Mouse (Mus musculus) left cerebral cortex, adult 18-20 months (tissue): Measurements from ENCODE around the gene Ebf4. TPM values are rescaled to one million over a fixed set of nuclear protein-coding genes. Genes with fewer than 3 reads are reported as not detected.
"Not testable (repeated sequence)": the region's sequence is repeated elsewhere in the genome, so short reads cannot be mapped to it uniquely, and the experiment has no call there.

Source experiments
- DNase-seq, 2 experiments: peaks; one replicate each; pipeline ENCODE4 v3.0.0; 2021 to 2022; ENCODE audit warnings: low spot score in 2 of 2, mixed read lengths in 1 of 2
- total RNA-seq, 2 experiments: library from RNA; stranded (reverse); gene quantifications; 2 replicates each; pipeline ENCODE4 v1.2.3; 2021

The Ebf4 gene
- total RNA-seq, 2 experiments from 2014 or later: 7.4 to 8.2 TPM

DNA sequence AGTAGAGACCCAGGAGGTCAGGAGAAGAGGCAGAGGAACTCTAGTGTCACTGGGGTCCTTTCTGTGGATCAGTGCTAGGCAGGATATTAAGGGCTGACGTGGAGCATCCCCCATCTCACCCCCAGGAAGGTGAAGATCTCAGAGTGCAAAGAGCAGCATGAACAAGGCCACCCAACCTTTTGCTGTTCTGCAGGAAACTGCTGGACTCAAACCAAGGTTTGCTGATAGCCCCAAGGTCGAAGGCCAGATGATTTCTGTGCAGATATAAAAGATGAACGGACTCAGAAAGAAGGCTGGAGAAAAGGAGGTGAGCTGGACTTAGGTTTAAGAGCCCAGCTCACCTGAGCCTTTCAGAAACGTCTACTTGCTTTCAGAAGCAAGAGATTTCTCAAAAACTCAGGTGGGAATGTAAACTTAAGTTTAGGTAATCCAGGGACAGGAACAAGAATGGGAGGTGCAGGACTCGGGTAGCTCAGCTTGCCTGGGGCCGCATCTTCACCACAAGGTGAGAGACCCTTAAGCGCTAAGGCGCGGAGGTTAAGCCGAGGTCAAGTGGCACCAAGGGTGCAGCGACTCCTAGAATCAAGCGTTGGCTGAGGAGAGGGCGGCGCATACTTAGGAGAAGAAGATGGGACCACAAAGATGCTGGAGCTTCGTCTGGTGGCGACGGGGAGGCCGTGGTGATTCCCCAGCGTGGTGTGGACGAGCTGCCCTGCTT, 592 bp upstream of the Ebf4 start:
- no peak for DNase-seq

DNA sequence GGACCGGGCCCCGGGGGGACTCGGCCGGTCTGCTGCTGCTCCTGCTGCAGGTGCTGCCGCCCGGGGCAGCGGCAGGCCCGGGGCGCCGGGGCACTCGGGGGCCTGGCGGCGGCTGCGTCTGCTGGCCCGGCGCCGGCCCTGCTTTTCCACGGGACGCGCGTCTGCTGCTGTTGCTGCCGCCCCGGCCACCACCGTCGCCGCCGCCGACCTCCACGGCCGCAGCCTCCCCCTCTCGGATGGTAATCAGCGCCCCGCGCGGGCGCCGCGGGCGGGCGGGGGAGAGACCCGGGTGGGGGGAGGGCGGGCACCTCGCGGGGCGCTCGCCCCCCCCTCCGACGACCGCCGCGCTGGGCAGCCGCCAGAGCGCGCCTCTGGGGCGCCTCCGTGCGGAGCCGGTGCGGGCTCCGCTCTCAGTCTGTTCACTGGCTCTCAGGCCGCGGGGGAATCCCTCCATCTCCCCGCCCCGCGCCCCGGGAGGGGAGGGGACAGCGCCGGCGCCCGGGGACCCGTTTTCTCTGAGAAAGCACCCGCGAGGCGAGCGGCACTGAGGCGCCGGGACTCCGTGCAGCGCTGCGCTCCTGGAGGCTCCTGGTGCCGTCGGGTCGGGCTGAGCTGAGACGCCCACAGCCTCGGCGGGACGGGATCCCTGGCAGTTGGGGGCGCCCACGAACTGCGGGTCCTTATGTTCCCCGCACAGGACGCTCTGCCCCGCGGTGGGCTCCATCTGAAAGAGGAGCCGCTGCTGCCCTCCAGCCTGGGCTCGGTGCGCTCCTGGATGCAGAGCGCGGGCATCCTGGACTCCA, 563 bp downstream of the Ebf4 start:
- DNase-seq: peak; percentile 15 to 35

DNA sequence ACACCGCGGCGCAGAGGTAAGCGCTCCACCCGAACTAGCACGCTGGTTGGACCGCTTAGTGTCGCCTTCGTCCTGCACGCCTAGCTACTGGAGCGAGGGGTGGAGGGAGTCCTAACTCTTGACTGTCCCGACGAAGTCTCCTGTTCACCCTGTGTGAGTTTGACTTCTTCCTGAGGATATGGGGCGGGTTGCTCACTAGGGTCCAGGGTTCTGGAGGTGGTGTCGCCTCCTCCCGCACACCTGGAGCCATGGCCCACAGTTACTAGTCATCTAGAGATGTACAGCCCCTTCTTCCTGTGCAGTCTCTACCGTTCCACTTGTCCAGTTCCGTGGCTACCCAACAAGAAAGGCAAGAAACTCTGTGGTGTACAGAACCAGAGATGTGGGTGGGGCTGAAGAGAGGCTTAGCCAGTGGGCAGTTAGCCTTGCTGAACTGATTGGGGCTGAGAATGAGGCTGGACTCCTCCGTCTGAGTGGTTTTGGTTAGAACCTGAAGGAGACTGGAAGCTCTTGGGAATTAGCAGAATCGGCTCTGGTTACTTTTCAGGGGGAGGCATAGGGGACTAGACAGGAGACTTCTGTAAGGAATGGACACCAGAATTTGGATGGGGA, 1.3 kb downstream of the Ebf4 start:
- DNase-seq: no peak

DNA sequence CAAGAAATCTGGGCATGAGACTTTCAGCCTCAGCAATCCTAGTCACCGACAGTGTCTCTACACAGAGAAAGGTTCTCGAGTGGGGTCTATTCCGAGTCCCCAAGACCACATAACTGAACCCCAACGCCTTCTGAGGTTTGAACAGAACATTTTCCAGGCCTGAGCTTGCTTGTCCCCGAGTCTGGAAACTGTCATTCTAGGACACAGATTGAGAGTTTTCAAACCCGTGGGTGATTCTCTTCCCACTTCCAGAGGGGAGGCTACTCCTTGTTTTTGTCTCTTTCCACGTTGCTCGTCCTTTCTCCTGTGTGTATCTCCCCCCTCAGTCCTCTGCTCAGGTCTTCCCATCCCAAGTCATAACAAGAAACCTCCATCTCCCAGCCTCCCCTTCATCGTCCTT, 2.6 kb downstream of the Ebf4 start:
- no peak for DNase-seq

DNA sequence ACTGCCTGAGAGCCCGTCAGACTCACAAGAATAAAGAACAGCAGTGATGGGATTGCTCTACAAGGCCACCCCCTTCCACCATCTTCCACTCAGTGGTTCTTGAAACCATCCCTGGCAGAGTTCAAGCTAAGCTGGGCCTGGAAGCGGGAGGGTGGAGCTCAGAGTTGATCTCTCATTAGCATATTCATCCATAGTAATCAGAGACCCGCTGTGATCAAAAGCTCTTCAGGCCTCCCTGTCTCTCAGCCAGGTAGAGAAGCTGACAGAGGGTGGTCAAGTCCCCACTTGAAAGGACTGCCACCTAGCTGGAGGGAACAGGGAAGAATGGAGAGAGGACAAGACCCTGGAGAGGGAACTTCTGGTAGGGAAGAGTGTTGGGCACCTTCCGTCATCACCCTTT, 8.0 kb downstream of the Ebf4 start:
- DNase-seq: no peak

DNA sequence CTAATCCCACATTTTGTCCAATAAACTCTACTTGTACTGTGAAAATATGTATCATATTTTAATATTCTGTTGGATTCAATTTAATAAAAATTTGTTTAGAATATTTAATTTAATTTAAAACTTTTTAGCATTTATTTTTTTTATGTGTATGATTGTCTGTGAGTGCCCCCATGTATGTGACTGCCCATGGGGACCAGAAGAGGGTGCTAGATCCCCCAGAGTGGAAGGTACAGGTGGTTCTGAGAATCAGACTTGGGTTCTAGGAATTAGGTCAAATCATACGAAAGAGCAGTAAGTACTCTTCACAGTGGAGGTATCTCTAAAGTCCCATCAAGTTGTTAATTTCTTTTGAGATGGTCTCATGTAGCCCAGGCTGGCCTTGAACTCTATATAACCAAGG, 32.1 kb downstream of the Ebf4 start:
- no peak for DNase-seq

DNA sequence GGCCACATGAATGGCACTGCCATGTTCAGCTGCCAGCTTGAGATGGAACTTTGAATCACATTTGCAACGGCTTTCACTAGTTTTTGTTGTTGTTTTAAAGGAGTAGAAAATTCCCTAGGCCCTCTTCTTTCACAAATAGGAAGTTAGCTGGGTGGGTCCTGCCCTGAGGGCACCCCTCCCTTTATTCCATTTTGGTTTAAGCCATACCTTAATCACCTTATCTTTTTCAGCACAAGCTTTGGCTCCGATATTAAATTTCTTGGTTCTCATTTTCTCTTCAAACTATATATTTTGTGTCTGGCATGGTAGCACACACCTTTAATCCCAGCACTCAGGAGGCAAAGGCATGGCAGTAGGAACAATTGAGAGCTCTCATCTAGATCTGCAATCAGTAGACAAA, 34.5 kb downstream of the Ebf4 start:
- no peak for DNase-seq

DNA sequence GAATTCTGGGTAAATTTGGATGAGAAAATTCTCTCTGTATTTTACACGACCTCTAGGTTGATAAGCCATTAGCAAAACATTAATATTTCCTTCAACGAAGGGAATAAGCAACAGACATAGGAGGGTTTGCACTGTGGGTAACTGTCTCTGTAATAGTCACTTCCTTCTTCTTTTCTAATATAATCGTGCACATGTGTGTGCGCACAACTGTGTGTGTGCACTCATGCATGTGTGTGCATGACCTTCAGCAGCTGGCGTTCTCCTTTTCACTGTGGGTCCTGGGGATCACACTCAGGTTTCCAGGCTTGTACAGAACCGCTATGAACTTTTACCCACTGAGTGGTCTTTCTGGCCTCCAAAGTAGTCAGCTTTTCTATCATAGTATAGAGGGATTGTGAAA, 40.1 kb downstream of the Ebf4 start:
- no peak for DNase-seq

DNA sequence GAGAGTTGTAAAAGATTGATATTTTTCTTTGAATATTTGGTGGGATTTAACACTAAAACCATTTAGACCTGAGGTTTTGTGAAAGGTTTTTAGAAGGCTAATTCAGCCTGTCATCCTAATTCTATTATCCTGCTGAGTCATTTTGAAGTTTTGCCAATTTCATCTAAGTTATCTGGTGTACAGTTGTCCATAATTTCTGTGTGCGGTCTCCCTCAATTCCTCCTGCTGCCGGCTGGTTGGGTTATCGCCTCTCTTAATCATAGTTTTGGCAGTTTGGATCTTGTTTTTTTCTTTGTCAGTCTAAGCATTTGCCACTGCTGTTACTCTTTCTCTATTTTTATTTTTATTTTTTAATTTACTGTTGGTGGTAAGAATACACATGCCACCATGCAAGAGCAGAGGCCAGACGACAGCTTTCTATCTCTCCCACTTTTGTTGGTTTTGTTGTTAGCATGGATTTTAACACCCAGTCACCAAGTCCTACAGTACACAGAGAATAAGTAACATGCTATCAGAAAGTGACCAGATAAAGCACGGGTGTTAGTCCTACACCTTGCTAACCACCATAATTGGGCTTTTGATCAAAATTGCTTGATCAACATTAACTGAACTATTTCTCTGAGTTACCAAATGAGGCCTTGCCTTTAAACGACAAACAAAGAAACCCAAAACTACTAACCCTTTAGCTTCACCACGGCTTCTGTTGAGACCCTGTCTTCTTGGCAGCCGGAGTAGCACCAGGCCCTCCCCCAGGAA, 45.7 kb downstream of the Ebf4 start:
- DNase-seq: no peak

DNA sequence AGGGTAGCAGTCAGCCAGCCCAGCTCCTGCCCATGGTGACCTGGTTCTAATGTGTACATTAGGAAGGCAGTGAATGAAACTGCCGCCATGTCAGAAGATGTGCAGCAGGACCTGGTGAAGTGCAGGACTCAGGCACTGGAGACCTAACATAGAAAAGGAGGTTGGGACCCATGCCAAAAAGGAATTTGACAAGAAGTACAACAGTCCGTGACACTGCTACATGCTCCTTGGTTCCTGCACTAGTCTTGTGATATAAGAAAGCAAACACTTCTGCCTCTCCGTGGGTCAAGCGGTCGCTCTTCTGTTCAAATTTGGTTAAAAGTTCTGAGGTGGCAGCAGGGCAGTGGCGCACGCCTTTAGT, 46.2 kb downstream of the Ebf4 start:
- no peak for DNase-seq

DNA sequence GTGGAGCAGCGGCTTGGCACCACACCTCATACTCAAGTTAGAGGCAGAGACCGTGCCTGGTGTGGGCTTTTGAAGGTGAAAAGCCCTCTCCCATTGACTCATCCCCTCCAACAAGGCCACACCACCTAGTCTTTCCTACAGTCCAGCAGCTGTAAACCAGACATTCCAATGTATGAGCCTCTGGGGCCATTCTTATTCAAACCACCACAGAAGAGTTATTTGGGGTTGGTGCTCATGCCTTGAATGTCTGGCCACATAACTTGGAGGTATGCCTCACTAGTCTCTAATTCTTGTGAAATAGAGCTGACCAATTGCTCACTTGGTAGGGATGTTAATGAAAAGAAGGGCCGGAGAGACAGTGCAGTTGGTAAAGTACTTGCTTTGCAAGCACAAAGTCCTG, 55.4 kb downstream of the Ebf4 start:
- DNase-seq: no peak

DNA sequence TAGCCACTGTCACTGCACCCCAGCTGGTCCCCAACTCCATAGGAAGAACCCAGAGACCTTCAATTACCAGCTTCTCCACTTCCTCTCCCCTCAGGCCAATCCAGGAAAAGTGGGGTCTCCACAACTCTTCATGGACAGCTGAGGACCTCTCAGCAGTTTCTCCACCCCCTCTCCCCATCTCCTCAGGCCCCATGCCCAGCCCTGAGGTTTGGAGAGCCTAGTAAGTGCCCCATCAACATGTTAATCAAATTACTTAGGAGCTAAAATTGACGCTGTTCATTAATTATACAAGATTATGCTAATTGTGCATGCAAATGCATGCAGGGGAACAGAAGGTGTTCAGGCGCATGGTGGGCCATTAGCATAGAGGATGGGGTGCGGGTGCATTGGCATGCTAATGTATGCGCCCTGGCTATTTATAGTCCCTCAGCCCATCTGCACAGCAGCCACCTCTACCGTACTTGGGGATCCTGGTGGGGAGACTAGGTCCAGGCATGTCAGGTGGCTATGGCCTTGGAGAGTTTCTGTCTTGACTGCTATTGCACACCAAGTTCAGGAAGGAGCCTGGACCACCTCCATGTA, 56.9 kb downstream of the Ebf4 start:
- DNase-seq: peak; percentile 10 to 26

DNA sequence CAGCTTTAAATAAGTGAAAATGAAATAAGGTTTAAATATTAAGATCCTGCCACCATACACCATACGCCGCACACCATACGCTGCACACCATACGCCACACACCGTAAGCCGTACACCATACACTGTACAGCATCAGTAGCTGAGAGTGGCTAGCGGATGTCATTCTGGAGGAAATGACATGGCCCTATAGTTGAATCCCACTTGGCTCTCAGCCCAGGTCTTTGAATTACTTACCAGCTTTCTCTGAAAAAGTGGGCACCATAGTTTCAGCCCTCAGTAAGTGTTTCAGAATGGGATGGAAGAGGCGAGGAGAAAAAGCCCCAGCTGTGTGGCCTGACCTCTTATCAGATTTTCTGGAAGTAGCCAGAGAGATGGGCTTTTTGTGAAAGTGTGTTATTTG, 58.4 kb downstream of the Ebf4 start:
- DNase-seq: no peak

DNA sequence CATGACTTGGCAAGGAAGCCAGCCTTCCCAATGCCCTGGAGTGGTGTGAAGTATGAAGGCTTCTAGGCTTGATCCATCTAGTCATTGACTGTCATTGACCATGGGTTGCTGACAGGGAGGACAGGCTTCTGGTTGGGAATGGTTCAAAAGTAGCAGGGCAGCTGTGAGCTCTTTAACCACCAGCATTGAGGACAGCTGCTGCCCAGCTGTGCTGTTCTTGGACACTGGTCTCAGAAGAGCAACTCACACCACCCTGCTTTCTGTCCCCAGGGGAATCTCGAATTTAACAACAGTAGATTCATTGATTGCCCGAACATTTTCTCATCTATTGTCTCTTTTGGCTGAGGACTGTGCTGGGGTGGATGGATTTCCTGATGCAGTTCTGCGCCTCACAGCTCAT, 58.9 kb downstream of the Ebf4 start:
- DNase-seq: no peak

DNA sequence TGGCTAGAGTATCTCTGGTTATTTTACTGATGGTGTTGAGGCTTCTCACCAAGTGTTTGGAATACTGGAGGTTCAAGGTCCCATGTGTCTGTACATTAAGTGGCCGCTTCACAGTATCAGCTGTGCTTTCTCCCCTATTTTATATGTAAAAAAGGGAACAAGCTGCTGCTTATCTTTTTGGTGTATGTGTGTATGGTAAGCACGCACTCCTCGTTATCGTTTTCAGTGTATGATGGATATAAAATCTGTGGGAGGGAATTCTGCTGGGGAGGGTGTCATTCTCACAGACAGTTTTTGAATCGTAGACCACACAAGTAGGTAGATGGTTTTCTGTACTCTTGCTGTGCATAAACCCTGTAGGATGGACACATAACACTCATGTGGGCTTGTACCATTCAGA, 62.6 kb downstream of the Ebf4 start:
- no peak for DNase-seq

DNA sequence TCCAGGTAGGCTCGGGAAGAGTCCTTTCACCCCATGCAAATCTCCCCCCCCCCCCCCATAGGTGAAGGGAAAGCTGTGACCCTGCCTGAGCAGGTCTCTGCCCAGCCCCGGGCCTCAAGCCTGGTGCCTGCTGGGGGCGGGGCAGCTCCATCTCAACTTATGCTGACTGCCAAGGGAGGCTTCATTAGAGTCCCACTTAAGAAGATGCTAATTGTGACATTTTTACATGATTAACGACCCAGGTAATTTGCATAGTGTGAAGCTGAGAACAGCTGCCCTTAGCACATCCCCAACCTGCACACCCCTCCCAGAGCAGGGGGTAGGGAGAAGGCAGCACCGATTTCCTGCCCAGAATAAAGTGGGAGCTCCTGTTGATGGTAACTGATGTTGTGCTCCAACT, 63.9 kb downstream of the Ebf4 start:
- DNase-seq: no peak

DNA sequence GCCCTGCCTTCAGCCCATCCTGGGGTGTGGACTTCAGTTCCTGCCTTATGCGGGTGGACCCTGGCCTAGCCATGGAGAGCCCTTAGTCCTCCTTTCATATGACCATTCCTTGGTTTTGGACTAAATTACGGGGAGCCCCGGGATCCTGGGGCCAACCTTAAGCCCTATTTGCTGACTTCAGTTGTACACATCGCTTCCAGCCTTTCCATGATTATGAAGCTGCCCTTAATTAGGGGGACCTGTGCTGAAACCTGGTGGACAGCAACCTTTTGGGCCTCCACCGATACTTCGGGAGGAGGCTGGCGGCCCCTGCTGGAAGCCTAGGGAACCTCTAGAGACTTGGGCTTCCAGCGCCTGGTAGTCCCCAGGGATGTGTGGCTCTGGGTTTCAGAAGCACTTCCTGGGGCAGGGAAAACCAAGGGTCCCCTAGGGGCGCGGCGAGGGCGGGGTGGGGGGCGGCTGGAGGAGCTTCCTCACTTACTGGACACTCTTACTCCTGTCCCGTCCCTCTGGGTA, 67.6 kb downstream of the Ebf4 start:
- DNase-seq: peak; percentile 48 to 61

DNA sequence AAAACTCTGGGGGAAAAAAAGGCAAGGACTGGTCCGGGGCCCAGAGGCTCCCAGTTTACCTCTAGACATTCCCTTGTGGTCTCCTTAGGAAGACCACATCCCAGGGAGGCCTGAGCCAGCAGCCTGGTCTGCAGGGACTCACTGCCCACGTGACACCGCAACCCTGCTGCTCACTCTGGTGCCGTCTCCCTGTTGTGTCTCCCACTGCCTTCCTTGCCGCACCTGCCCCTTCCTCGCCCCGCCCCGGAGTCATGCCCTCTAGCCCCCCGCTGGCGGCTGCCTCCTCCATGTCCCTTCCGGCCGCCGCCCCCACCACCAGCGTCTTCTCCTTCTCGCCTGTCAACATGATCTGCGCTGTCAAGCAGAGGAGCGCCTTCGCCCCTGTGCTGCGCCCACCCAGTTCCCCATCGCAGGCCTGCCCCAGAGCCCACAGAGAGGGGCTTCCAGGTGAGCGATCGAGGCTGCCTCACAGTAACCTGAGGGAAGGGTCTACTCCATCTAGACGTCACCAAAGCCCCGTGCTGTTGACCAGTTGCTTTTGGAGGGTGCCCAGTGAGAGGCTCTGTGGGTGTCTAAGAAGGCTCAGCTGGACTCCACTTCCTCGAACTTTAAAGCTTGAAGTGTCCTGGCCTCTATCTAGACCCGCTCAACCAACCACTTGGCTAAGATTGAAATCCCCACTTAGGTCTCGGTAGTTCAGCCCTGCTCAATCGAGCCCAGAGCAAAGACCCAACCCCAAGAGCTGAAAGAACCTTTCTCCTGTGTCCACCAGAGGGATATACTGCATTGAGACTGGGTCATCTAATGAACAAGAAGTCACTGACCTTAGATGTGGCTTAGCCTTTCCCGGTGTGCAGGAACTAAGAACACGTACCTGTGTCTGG, 70.5 kb downstream of the Ebf4 start:
- no peak for DNase-seq

DNA sequence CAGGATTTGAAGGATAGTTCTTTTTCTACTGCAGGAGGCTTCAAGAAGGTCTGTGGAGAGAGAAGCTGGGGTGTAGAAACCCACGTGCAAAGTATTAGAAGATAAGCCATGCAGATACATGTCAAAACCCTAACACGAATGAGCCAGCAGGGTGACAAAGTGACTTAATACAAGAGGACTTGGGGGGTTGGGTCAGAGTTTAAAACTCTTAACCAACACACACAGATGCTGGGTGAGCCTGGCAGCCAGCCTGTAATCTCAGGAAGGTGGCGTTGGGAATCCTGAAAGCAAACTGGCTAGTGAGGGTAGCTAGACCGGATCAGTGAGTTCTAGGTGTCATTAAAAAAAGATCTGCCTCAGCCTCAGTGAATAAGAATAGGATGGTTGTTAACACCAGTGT, 72.4 kb downstream of the Ebf4 start:
- no peak for DNase-seq

DNA sequence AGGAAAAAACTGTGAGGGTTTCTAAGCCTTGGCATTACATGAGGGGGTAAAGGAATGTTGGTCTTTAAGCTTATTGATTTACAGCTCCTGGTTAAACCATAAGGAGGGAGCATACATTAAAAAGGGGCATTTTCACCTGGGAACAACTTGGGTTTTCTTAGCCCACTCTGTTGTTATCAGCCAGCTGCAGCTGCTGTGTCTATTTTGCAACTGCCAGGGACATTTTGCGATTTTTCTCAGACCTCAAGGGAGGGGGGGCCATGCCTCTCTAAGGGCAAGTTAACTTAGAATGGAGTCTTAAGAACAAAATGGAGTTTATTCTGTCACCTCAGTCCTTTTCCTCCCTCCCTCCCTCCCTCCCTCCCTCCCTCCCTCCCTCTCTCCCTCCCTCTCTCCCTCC, 78.1 kb downstream of the Ebf4 start:
- not testable (repeated sequence) for DNase-seq
